Mouse (Mus musculus): ENCODE results near the gene Bmp5.

- TF ChIP-seq POLR2A (IDR thresholded peaks at IDR 0.05; ENCODE audit: extremely low read depth, insufficient read depth, low read length) = no peak
- TF ChIP-seq CTCF (IDR thresholded peaks at IDR 0.05; ENCODE audit: low read depth, low read length) = no peak
These were observed 43.2 kb downstream of the Bmp5 start for GRCm38 (mm10) chr9:75818400-75818799.
